Mouse (Mus musculus) midbrain, embryonic 13.5 days (tissue): ENCODE data around the gene Far2. TPM values are rescaled to one million over a fixed set of nuclear protein-coding genes. Genes with fewer than 3 reads are reported as not detected.
"Not testable (repeated sequence)": the region's sequence is repeated elsewhere in the genome, so short reads cannot be mapped to it uniquely, and the experiment has no call there.

Experiments
- ATAC-seq: fragments of 200-750 bp; cut with Nextera tagmentation; 2 replicates; pipeline ENCODE4 v1.8.0; 2017; ENCODE audit warnings: mild to moderate bottlenecking, moderate TSS enrichment, moderate library complexity
- H3K27ac ChIP-seq: fragments of 300-500 bp; sonication (generic); 2 replicates; pipeline ENCODE4 v1.5.1; 2015; ENCODE audit warnings: inconsistent platforms, mild to moderate bottlenecking, moderate library complexity
- H3K27me3 ChIP-seq: fragments of 300-500 bp; sonication (generic); 2 replicates; pipeline ENCODE4 v1.6.1; 2015; ENCODE audit warnings: mild to moderate bottlenecking, inconsistent platforms
- H3K36me3 ChIP-seq: fragments of 300-500 bp; sonication (generic); 2 replicates; pipeline ENCODE4 v1.6.1; 2015; ENCODE audit warnings: mild to moderate bottlenecking, inconsistent platforms
- H3K4me1 ChIP-seq: fragments of 300-500 bp; sonication (generic); replicated peaks from 2 replicates; pipeline ENCODE4 v1.6.1; 2015; ENCODE audit warnings: inconsistent platforms
- H3K4me2 ChIP-seq: fragments of 300-500 bp; sonication (generic); replicated peaks from 2 replicates; pipeline ENCODE4 v1.6.1; 2015; ENCODE audit warnings: moderate library complexity, mild to moderate bottlenecking, inconsistent platforms
- H3K4me3 ChIP-seq: fragments of 300-500 bp; sonication (generic); replicated peaks from 2 replicates; pipeline ENCODE4 v1.5.1; 2015; ENCODE audit warnings: mild to moderate bottlenecking, inconsistent platforms
- H3K9ac ChIP-seq: fragments of 300-500 bp; sonication (generic); replicated peaks from 2 replicates; pipeline ENCODE4 v1.6.1; 2015; ENCODE audit warnings: mild to moderate bottlenecking, inconsistent platforms
- H3K9me3 ChIP-seq: fragments of 300-500 bp; sonication (generic); 2 replicates; pipeline ENCODE4 v1.6.1; 2016; ENCODE audit warnings: mild to moderate bottlenecking, inconsistent platforms
- WGBS: fragments of 180-500 bp; shearing (Covaris S2); methylation state at CpG from one replicate; pipeline ENCODE4 v1.1.7; 2015; 5-methylcytosine and 5-hydroxymethylcytosine counted together
- polyA plus RNA-seq: library from polyadenylated mRNA; unstranded; fragments of >200 nt; fragmentation: Nextera tagmentation; extraction: Ambion mirVana; gene quantifications from 2 replicates; pipeline ENCODE4 v1.2.1, GENCODE M21; 2015

Gene Far2
- polyA plus RNA-seq, 1 experiment from 2014 or later, result 8.0 TPM

DNA sequence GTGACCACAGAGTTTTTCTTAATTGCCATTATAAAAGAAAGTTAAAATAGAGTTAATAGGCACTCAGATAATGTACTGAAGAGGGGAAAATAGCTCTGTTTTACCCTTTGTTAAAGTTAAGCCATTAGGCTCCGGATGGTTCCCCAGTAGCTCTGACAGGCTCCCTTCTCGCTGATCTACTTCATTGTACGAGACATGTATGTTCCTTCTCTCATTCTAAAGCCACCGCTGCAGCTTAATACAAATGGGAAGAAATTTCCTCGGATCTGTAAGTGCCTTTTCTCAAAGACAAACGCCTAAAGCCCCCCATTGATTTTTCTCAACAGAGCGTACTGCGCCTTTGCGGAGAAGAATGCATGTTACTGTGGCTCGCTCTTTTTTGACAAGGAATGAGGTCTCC lies 85.3 kb downstream of the Far2 start:
- WGBS, result 15% methylated on average over 10 of the region's 10 CpGs
- Histone ChIP-seq H3K27ac (no peak overlapping the region), H3K36me3 (no peaks in the 10 kb centered on the region), H3K27me3 (no peaks in the 10 kb centered on the region), H3K9ac (peak overlapping the region; percentile 19; the same call in 1 of the 2 replicates), H3K4me3 (0 out of 2 replicates have a peak overlapping the region, but pooled peaks have one; percentile 8), H3K4me2 (peak overlapping the region; percentile 23; the same call in 1 of the 2 replicates), H3K9me3 (no peaks in the 10 kb centered on the region), H3K4me1 (peaks cover 10% of the 10 kb centered on the region)
- no peak for ATAC-seq

DNA sequence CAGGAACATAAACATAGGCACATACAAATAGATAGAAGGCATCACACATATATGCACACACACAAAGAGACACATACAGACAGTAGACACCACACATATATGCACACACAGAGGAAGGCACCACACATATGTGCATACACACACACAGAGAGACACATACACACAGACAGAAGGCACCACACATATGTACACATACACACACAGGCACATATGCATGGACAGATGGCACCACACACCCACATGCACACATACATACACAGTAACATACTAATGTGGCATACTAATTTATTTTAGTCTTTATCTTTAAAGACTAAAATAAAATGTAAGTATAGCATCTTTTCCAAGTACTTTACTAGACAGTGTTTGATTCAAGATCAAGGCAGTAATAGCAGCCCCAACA lies 86.5 kb downstream of the Far2 start:
- no peak for ATAC-seq
- H3K4me1 ChIP-seq, result peaks cover 10% of the 10 kb centered on the region
- no peaks in the 10 kb centered on the region for H3K36me3 ChIP-seq
- H3K9me3 ChIP-seq, result no peaks in the 10 kb centered on the region
- no peak overlapping the region for H3K4me3 ChIP-seq
- H3K27me3 ChIP-seq, result no peaks in the 10 kb centered on the region
- H3K27ac ChIP-seq, result no peak overlapping the region
- H3K4me2 ChIP-seq, result no peak overlapping the region
- H3K9ac ChIP-seq, result no peak overlapping the region

DNA sequence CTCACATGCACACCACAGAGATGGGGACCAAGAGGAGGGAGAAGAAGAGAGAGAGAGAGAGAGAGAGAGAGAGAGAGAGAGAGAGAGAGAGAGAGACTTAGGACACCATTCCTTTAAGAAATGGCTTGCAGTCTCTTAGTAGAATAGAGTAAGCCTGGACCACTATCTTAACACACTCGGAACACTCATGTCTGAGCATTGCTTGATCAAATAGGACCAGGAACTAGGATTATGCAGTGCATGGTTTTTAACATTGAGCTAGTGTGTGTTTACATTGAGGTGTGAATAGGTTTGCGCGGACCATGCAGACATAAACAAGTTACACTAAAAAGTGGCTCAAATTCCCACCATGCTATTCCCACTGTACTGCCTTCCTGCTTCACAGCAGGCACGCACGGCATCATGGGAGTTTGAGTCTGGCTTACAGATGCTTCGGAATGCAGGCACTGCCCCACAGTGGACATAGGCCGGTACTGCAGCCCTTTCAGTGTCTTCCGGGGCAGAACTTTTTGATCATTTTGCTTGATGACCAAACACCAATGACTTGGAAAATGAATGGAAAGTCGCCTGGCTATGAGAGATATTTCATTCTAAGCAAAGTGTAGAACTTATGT lies 88.8 kb downstream of the Far2 start:
- 28% methylated on average over 9 of the region's 9 CpGs for WGBS
- H3K4me2 ChIP-seq, result no peak overlapping the region
- ATAC-seq, result peak; percentile 87

DNA sequence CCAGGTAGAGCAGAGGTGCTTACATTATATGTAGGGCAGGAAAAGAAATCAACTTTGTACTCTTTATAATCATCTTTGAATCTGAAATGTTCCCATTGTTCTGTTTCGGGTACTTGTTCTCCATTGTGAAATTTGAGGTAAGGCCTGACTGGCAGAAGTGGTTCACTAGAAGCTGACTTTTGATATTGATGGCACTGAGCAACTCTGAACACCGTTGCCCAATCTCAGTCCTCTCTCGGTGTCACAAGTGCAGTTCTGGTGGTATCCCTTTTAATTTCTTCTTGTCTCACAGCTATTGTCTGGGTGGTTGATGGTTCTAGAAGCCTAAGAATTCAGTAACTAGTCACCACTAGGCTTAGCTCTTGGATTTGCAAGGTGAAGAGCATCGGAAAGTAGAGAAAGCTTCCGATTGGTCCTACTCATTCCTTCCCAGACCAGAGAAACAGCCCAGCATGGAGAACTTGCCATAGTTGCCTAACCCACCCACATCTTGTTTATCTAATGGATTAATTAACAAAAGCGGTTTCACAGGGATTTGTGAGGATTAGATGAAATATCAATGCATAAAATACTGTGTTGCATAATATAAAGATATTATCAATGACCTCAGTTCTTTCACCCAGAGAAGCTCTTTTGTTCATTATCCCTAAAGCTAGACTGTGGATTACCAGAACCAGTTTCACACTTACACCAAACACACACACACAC lies 92.4 kb downstream of the Far2 start:
- no peaks in the 10 kb centered on the region for H3K4me1 ChIP-seq
- H3K9me3 ChIP-seq, result 0 out of 2 replicates have a peak, but pooled peaks cover 4% of the 10 kb centered on the region
- no peak overlapping the region for H3K27ac ChIP-seq
- H3K4me3 ChIP-seq, result no peak overlapping the region
- H3K27me3 ChIP-seq, result no peaks in the 10 kb centered on the region
- H3K4me2 ChIP-seq, result no peak overlapping the region
- WGBS, result 89% methylated on average over 6 of the region's 6 CpGs
- no peaks in the 10 kb centered on the region for H3K36me3 ChIP-seq
- no peak overlapping the region for H3K9ac ChIP-seq
- ATAC-seq, result no peak

More for the DNA sequence above, 88.8 kb downstream of the Far2 start:
- Histone ChIP-seq H3K9ac (no peak overlapping the region), H3K4me3 (no peak overlapping the region), H3K27me3 (no peaks in the 10 kb centered on the region), H3K4me1 (peaks cover 10% of the 10 kb centered on the region), H3K27ac (no peak overlapping the region), H3K9me3 (no peaks in the 10 kb centered on the region), H3K36me3 (no peaks in the 10 kb centered on the region)

DNA sequence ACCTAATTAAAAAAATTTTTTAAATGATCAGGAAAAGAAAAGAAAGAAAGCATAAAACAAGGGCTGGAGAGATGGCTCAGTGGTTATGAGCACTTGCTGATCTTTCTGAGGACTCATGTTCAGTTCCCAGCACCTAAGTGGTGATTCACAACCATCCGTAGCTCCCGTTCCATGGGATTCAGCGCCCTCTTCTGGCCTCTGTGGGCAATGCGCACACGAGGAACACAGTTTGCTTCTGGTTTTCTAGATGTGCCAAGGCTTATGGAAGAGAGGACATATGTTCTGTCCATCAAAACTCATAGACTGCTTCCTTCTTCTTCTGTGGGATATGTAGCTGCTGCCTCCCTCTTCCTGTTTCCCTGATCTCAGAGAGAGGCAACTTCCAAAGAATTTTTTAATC lies 94.8 kb downstream of the Far2 start:
- Histone ChIP-seq H3K4me2 (no peak overlapping the region), H3K9ac (no peak overlapping the region), H3K4me1 (no peaks in the 10 kb centered on the region), H3K27ac (no peak overlapping the region), H3K27me3 (no peaks in the 10 kb centered on the region), H3K4me3 (no peak overlapping the region), H3K9me3 (0 out of 2 replicates have a peak, but pooled peaks cover 4% of the 10 kb centered on the region), H3K36me3 (no peaks in the 10 kb centered on the region)
- ATAC-seq, result no peak
- 79% methylated on average over 5 of the region's 5 CpGs for WGBS

DNA sequence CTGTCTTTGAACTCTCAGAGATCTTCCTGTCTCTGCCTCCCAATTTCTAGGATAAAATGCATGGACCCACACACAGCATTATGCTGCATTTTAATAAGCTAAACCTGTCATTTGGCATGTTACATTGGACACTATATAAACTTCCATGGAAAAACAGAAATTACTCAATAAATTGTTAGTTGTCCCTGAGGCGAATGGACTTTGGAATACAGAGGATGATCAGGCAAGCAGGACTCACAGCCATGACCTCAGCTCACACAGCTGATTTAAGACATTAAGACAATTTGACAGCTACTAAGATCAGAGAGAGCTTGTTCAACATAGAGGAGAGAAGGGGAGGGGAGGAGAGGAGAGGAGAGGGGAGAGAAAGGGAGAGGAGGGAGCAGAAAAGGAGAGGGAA lies 95.4 kb downstream of the Far2 start:
- H3K36me3 ChIP-seq, result no peaks in the 10 kb centered on the region
- 0 out of 2 replicates have a peak, but pooled peaks cover 4% of the 10 kb centered on the region for H3K9me3 ChIP-seq
- no peak overlapping the region for H3K9ac ChIP-seq
- H3K4me1 ChIP-seq, result no peaks in the 10 kb centered on the region
- no peak for ATAC-seq
- H3K4me2 ChIP-seq, result no peak overlapping the region
- 93% methylated on average over 1 of the region's 1 CpGs for WGBS
- H3K4me3 ChIP-seq, result no peak overlapping the region
- H3K27ac ChIP-seq, result no peak overlapping the region
- H3K27me3 ChIP-seq, result no peaks in the 10 kb centered on the region

DNA sequence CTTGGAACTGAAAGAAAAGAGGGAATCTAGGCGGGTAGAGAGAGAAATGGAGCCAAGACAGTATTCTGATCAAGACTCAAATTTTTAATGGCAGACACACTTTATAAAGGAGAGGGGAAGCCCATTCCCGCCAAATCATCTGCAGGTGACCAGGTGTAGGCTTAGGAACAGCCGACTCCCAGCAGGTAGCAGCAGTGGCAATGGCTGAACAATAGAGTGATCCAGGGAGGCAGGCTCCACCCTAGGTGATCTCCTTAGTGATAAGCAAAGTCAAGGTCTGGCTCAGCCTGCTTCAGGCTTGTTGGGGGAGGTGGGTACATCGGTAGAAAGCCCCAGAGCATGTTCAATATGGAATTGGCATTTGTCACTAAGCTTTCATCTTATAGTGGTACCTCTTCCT lies 105.2 kb downstream of the Far2 start:
- H3K9me3 ChIP-seq, H3K4me2 ChIP-seq, H3K4me3 ChIP-seq, H3K4me1 ChIP-seq, H3K36me3 ChIP-seq, ATAC-seq, H3K27ac ChIP-seq, H3K9ac ChIP-seq, H3K27me3 ChIP-seq: not testable (repeated sequence)
- WGBS, result 60% methylated on average over 4 of the region's 4 CpGs

DNA sequence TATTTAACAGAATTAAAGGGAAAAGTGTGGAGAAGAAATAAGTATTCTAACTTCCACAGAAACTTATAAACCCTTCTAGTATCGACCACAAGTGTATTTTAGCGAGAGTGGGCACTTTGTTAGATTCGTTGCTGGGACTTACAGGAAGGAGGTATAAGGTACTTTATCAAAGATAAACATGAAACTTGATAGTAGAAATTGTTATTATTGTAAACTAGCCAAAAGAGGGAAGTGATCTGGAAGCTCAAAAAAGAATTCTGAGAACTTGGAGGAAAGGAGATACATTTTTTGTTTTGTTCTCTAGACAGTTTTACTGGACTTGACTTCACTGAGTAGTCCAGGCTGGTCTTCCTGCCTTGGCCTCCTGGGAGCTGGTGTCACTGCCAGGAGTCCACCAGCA lies 125.8 kb downstream of the Far2 start:
- H3K4me2 ChIP-seq, result no peak overlapping the region
- no peak overlapping the region for H3K27ac ChIP-seq
- H3K9ac ChIP-seq, result no peak overlapping the region
- H3K9me3 ChIP-seq, result no peaks in the 10 kb centered on the region
- no peak for ATAC-seq
- WGBS, result 82% methylated on average over 3 of the region's 3 CpGs
- no peaks in the 10 kb centered on the region for H3K36me3 ChIP-seq
- H3K27me3 ChIP-seq, result no peaks in the 10 kb centered on the region
- H3K4me1 ChIP-seq, result no peaks in the 10 kb centered on the region
- H3K4me3 ChIP-seq, result no peak overlapping the region

DNA sequence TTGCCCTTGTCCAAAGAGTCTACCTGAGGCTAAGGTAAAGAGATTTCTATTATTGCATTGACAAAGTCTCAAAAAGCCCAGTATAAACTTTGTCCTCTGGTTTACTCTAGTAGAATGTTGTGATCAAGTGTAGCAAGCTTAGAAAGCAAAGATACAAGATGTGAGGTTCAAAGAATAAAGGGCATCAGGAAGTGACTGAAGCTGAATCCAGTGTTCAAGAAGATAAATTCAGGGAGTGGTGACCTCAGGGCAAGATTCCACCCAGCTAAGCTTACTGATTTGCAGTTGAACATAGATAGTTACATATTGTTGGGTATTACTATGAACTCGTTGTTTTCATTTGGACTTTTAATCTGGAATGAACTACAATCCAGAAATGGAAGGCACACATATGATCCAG lies 138.6 kb downstream of the Far2 start:
- H3K27me3 ChIP-seq, result no peaks in the 10 kb centered on the region
- no peak for ATAC-seq
- H3K4me2 ChIP-seq, result no peak overlapping the region
- no peaks in the 10 kb centered on the region for H3K4me1 ChIP-seq
- H3K9me3 ChIP-seq, result no peaks in the 10 kb centered on the region
- no peak overlapping the region for H3K4me3 ChIP-seq
- peaks cover 80% of the 10 kb centered on the region for H3K36me3 ChIP-seq
- WGBS, result 91% methylated on average over 1 of the region's 1 CpGs
- no peak overlapping the region for H3K9ac ChIP-seq
- H3K27ac ChIP-seq, result no peak overlapping the region

DNA sequence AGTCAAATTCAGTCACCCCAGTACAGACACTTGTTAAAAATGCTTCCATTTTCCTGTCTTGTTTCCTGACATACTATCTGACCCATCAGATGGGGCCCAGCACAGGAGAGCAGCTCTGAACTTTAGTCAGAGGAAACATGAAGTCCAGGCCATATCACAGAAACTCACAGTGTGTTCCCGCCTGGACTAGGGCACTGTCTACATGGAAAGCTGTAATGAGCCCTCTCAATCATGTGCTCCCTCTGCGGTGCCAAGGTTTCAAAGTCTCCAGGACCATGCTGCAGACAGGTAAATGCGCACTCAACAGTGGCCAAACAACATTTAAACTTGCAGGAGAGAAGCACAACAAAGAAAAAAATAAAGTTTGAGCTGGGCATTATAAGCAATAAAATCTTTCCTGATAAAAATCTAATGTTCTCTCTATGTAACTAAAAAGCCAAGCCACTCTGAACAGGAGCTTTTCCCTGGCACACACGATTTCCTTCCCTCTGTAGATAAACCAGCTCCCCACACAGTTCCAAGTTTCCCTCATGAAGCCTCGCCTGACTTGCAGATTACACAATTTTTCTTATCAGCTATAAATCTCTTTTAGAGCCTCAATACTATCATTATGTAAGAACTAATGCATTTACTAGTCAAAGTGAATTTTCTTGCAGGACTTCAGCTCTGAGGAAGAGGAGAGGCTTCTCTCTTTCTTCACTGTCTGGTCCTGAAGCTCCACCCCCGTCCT lies 147.1 kb downstream of the Far2 start:
- Histone ChIP-seq H3K9ac (no peak overlapping the region), H3K4me3 (no peak overlapping the region), H3K27ac (no peak overlapping the region), H3K36me3 (peaks cover 68% of the 10 kb centered on the region), H3K27me3 (no peaks in the 10 kb centered on the region), H3K4me1 (no peaks in the 10 kb centered on the region), H3K9me3 (no peaks in the 10 kb centered on the region), H3K4me2 (no peak overlapping the region)
- 95% methylated on average over 6 of the region's 6 CpGs for WGBS
- no peak for ATAC-seq

DNA sequence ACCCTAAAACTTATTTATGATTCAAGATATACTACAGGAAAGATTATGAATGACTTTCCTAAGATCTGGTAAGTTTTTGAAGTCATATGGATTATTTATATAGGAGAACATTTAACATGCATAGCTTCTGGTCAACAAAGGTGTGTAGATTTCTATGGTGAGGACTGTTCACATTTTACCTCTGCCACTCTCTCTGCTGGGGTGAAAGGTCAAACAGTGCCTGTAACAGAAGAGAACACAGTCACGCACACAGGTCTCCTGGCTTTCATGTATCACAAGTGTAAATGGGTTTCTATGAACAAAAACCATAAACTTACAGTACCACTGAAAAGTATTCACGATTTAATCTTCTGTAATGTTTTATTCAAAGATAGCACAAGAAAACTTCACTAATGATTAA lies 152.1 kb downstream of the Far2 start:
- ATAC-seq, result no peak
- Histone ChIP-seq H3K36me3 (peaks cover 70% of the 10 kb centered on the region), H3K4me1 (no peaks in the 10 kb centered on the region), H3K27me3 (no peaks in the 10 kb centered on the region), H3K9me3 (no peaks in the 10 kb centered on the region), H3K4me2 (no peak overlapping the region), H3K9ac (no peak overlapping the region), H3K27ac (no peak overlapping the region), H3K4me3 (no peak overlapping the region)
- 94% methylated on average over 2 of the region's 2 CpGs for WGBS

DNA sequence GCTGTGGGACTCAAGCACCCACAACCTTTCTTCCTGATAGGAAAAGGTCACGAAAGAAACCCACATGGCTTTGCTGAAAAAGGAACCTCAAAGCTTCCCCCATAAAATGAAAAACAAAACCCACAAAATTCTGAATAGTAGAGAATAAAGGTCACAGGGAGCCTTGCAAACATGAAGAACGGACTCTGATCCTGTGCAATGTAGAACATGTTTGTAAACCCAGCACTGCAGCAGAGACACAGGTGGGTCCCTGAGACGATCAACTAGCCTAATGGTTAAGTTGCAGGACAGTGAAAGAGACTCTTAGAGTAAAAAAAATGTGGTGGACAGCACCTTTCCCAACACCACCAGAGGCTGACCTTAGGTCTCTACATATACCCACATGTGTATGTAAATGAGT lies 152.7 kb downstream of the Far2 start:
- Histone ChIP-seq H3K36me3 (peaks cover 66% of the 10 kb centered on the region), H3K4me1 (no peaks in the 10 kb centered on the region), H3K4me3 (no peak overlapping the region), H3K4me2 (no peak overlapping the region), H3K27ac (no peak overlapping the region), H3K9ac (no peak overlapping the region), H3K27me3 (no peaks in the 10 kb centered on the region), H3K9me3 (no peaks in the 10 kb centered on the region)
- no peak for ATAC-seq
- 93% methylated on average over 3 of the region's 3 CpGs for WGBS
